ENCODE assay signal across 10 mouse cellular contexts in the genomic region with DNA sequence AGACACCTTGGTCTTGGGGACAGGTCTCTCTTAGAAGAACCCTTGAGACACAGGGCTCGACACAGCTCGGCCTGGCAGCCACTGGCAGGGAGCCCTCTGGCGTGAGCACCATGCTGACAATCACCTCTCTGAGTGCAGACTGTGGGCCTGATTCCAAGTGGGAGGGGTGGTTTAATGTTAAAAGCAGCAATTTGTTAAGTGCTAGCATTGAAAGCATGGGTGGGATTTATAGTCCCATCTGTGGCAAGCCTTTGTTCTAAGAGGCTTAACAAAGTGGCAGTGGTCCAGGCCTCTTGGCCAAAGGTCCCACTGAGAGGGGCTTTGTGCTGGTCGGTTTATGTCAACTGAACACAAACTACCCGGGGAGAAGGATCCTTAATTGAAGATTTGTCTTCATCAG. TPM values are rescaled to one million over a fixed set of nuclear protein-coding genes. Genes with fewer than 3 reads are reported as not detected.
DNase-seq lines count a peak whose midpoint lies in the region; ATAC-seq lines count a peak whose summit lies in the region.
"Had no signal": no experiment of that assay in that cellular context is flagged by ENCODE, and none has a peak within 500 bp of the region (broad histone marks: within the 10 kb centered on the region; RNA-seq: fewer than 3 reads in every experiment).

No protein-coding gene starts in this region.

- WGBS in hindbrain, embryonic 14.5 days: 45% methylated on average over 5 of the region's 5 CpGs
- 62% methylated on average over 5 of the region's 5 CpGs for WGBS in hindbrain, embryonic 11.5 days
- 20% methylated on average over 5 of the region's 5 CpGs for WGBS in forebrain, embryonic 16.5 days
- WGBS in neural tube, embryonic 15.5 days: 12% methylated on average over 5 of the region's 5 CpGs

- H3K27ac ChIP-seq in hindbrain, embryonic 14.5 days: no peak overlapping the region
- H3K27ac ChIP-seq in hindbrain, embryonic 11.5 days (ENCODE audit: low read depth, low read length): no peak overlapping the region
- H3K27ac ChIP-seq in forebrain, embryonic 16.5 days (ENCODE audit: low read length): no peak overlapping the region
- H3K27ac ChIP-seq in neural tube, embryonic 15.5 days (replicated peaks): no peak overlapping the region
- H3K27ac ChIP-seq: limb, embryonic 15.5 days had no signal

- peak; percentile 81; the same call in 1 of the 2 replicates for ATAC-seq in hindbrain, embryonic 14.5 days (ENCODE audit: low FRiP score)
- ATAC-seq in hindbrain, embryonic 11.5 days (ENCODE audit: low FRiP score): no peak
- ATAC-seq in forebrain, embryonic 16.5 days: peak; percentile 93
- ATAC-seq in neural tube, embryonic 15.5 days (ENCODE audit: low FRiP score): peak; percentile 77

- H3K4me2 ChIP-seq in hindbrain, embryonic 14.5 days (replicated peaks): no peak overlapping the region
- H3K4me2 ChIP-seq in hindbrain, embryonic 11.5 days (replicated peaks; ENCODE audit: low read depth, low read length): no peak overlapping the region
- H3K4me2 ChIP-seq in forebrain, embryonic 16.5 days (ENCODE audit: low read length): no peak overlapping the region
- H3K4me2 ChIP-seq in neural tube, embryonic 15.5 days: no peak overlapping the region
- H3K4me2 ChIP-seq: limb, embryonic 15.5 days had no signal

- no peak overlapping the region for H3K9ac ChIP-seq in hindbrain, embryonic 14.5 days
- H3K9ac ChIP-seq in hindbrain, embryonic 11.5 days (ENCODE audit: low read depth, low read length): no peak overlapping the region
- H3K9ac ChIP-seq in forebrain, embryonic 16.5 days (replicated peaks; ENCODE audit: low read depth, low read length): no peak overlapping the region
- H3K9ac ChIP-seq in neural tube, embryonic 15.5 days (replicated peaks): no peak overlapping the region
- H3K9ac ChIP-seq: limb, embryonic 15.5 days had no signal

- peak; percentile 60 for DNase-seq in hindbrain, embryonic 14.5 days (ENCODE audit: low spot score)
- DNase-seq in hindbrain, embryonic 11.5 days (ENCODE audit: low spot score): no peak
- DNase-seq in ovary, postnatal 10 days (ENCODE audit: low spot score): peak; percentile 17
- no peak for DNase-seq in ovary, postnatal 36 days (ENCODE audit: low spot score)
- DNase-seq in thymus, postnatal 25 days: no peak
- DNase-seq in cerebellum, adult 18-20 months: no peak
- DNase-seq: heart, postnatal 36 days had no signal

- peaks cover 4% of the 10 kb centered on the region; the same call in 1 of the 2 replicates for H3K27me3 ChIP-seq in hindbrain, embryonic 14.5 days (ENCODE audit: control insufficient read depth, insufficient read depth, low read length)
- no peaks in the 10 kb centered on the region for H3K27me3 ChIP-seq in hindbrain, embryonic 11.5 days (ENCODE audit: control insufficient read depth, insufficient read depth, low read length)
- H3K27me3 ChIP-seq in forebrain, embryonic 16.5 days (replicated peaks; ENCODE audit: control insufficient read depth, insufficient read depth, low read length): peaks cover 5% of the 10 kb centered on the region; the same call in 1 of the 2 replicates
- peaks cover 25% of the 10 kb centered on the region for H3K27me3 ChIP-seq in neural tube, embryonic 15.5 days (replicated peaks)
- H3K27me3 ChIP-seq: limb, embryonic 15.5 days had no signal

- no peak overlapping the region for H3K4me3 ChIP-seq in hindbrain, embryonic 14.5 days (replicated peaks; ENCODE audit: low read length)
- no peak overlapping the region for H3K4me3 ChIP-seq in hindbrain, embryonic 11.5 days (ENCODE audit: low read depth, low read length)
- no peak overlapping the region for H3K4me3 ChIP-seq in forebrain, embryonic 16.5 days (replicated peaks; ENCODE audit: low read length)
- no peak overlapping the region for H3K4me3 ChIP-seq in neural tube, embryonic 15.5 days (replicated peaks)
- H3K4me3 ChIP-seq: limb, embryonic 15.5 days had no signal

- no peaks in the 10 kb centered on the region for H3K4me1 ChIP-seq in hindbrain, embryonic 14.5 days (replicated peaks; ENCODE audit: control insufficient read depth, insufficient read depth, low read length)
- no peaks in the 10 kb centered on the region for H3K4me1 ChIP-seq in hindbrain, embryonic 11.5 days (replicated peaks; ENCODE audit: control insufficient read depth, insufficient read depth, low read length)
- H3K4me1 ChIP-seq in forebrain, embryonic 16.5 days (replicated peaks; ENCODE audit: control insufficient read depth, insufficient read depth, low read length): peaks cover 4% of the 10 kb centered on the region; the same call in 1 of the 2 replicates
- H3K4me1 ChIP-seq in neural tube, embryonic 15.5 days: peaks cover 13% of the 10 kb centered on the region

- H3K36me3 ChIP-seq in hindbrain, embryonic 14.5 days (replicated peaks; ENCODE audit: control insufficient read depth, insufficient read depth): no peaks in the 10 kb centered on the region
- no peaks in the 10 kb centered on the region for H3K36me3 ChIP-seq in hindbrain, embryonic 11.5 days (ENCODE audit: control insufficient read depth, insufficient read depth, low read length)
- H3K36me3 ChIP-seq in forebrain, embryonic 16.5 days (ENCODE audit: control insufficient read depth, insufficient read depth): no peaks in the 10 kb centered on the region
- no peaks in the 10 kb centered on the region for H3K36me3 ChIP-seq in neural tube, embryonic 15.5 days
- H3K36me3 ChIP-seq: limb, embryonic 15.5 days had no signal

- no peaks in the 10 kb centered on the region for H3K9me3 ChIP-seq in hindbrain, embryonic 14.5 days (ENCODE audit: control insufficient read depth, low read length)
- H3K9me3 ChIP-seq in hindbrain, embryonic 11.5 days (ENCODE audit: control insufficient read depth, low read length): no peaks in the 10 kb centered on the region
- H3K9me3 ChIP-seq in forebrain, embryonic 16.5 days (ENCODE audit: control insufficient read depth, low read length): peaks cover 5% of the 10 kb centered on the region; the same call in 1 of the 2 replicates
- no peaks in the 10 kb centered on the region for H3K9me3 ChIP-seq in neural tube, embryonic 15.5 days (replicated peaks)
- H3K9me3 ChIP-seq: limb, embryonic 15.5 days had no signal

RNA-seq across cellular contexts. Expression of a gene that starts 35.4 kb away (rescaled TPM):
- 138 and 152 TPM in 2 replicates for polyA plus RNA-seq in hindbrain, embryonic 14.5 days (2014; fragmentation: Nextera tagmentation; extraction: Ambion mirVana)
- 171 and 175 TPM in 2 replicates for polyA plus RNA-seq in hindbrain, embryonic 11.5 days (2014; fragmentation: Nextera tagmentation; extraction: Ambion mirVana)
- 116 and 124 TPM in 2 replicates for polyA plus RNA-seq in forebrain, embryonic 16.5 days (2015; fragmentation: Nextera tagmentation; extraction: Ambion mirVana)
- polyA plus RNA-seq in neural tube, embryonic 15.5 days (2015; fragmentation: Nextera tagmentation; extraction: Ambion mirVana): 122 and 133 TPM in 2 replicates

Comparison
In these comparisons a context has a peak if more than half of its experiments do, and no peak if none do; other contexts are left out.
1. DNase-seq: peak in hindbrain, embryonic 14.5 days (single experiment) and ovary, postnatal 10 days (single experiment); none in hindbrain, embryonic 11.5 days (single experiment), ovary, postnatal 36 days (single experiment), thymus, postnatal 25 days (single experiment) and cerebellum, adult 18-20 months (0 of 2).